Mouse (Mus musculus) liver, embryonic 15.5 days (tissue): Measurements from ENCODE around the gene Islr. TPM values are rescaled to one million over a fixed set of nuclear protein-coding genes. Genes with fewer than 3 reads are reported as not detected.
A peak's percentile ranks its signal among the peaks of the same experiment; 100 is the strongest.

ENCODE experiments used
- ATAC-seq: fragments of 200-750 bp; cut with Nextera tagmentation; 2 replicates; pipeline ENCODE4 v1.8.0; 2017; ENCODE audit warnings: moderate number of reproducible peaks, mild to moderate bottlenecking, moderate library complexity; ENCODE audit not compliant: insufficient read depth
- H3K27ac ChIP-seq: fragments of 300-500 bp; sonication (generic); replicated peaks from 2 replicates; pipeline ENCODE4 v1.5.1; 2015; ENCODE audit warnings: mild to moderate bottlenecking, inconsistent platforms
- H3K27me3 ChIP-seq: fragments of 300-500 bp; sonication (generic); 2 replicates; pipeline ENCODE4 v1.6.1; 2015; ENCODE audit warnings: mild to moderate bottlenecking, inconsistent platforms
- H3K36me3 ChIP-seq: fragments of 300-500 bp; sonication (generic); replicated peaks from 2 replicates; pipeline ENCODE4 v1.6.1; 2015; ENCODE audit warnings: moderate library complexity, mild to moderate bottlenecking, inconsistent platforms
- H3K4me1 ChIP-seq: fragments of 300-500 bp; sonication (generic); replicated peaks from 2 replicates; pipeline ENCODE4 v1.6.1; 2015; ENCODE audit warnings: inconsistent platforms
- H3K4me2 ChIP-seq: fragments of 300-500 bp; sonication (generic); 2 replicates; pipeline ENCODE4 v1.6.1; 2015; ENCODE audit warnings: moderate library complexity, mild to moderate bottlenecking, inconsistent platforms
- H3K4me3 ChIP-seq: fragments of 300-500 bp; sonication (generic); replicated peaks from 2 replicates; pipeline ENCODE4 v1.5.1; 2015; ENCODE audit warnings: mild to moderate bottlenecking, inconsistent platforms
- H3K9ac ChIP-seq: fragments of 300-500 bp; sonication (generic); 2 replicates; pipeline ENCODE4 v1.6.1; 2015; ENCODE audit warnings: moderate library complexity, mild to moderate bottlenecking, inconsistent platforms
- H3K9me3 ChIP-seq: fragments of 300-500 bp; sonication (generic); replicated peaks from 2 replicates; pipeline ENCODE4 v1.6.1; 2016; ENCODE audit warnings: inconsistent platforms
- WGBS: fragments of 180-500 bp; shearing (Covaris S2); methylation state at CpG from one replicate; pipeline ENCODE4 v1.1.7; 2015; ENCODE audit warnings: mixed read lengths; ENCODE audit not compliant: insufficient replicate concordance; 5-methylcytosine and 5-hydroxymethylcytosine counted together
- polyA plus RNA-seq: library from polyadenylated mRNA; unstranded; fragments of >200 nt; fragmentation: Nextera tagmentation; extraction: Ambion mirVana; gene quantifications from 2 replicates; pipeline ENCODE4 v1.2.1, GENCODE M21; 2015

Gene Islr
- polyA plus RNA-seq, 1 experiment from 2014 or later: 4.5 TPM

DNA sequence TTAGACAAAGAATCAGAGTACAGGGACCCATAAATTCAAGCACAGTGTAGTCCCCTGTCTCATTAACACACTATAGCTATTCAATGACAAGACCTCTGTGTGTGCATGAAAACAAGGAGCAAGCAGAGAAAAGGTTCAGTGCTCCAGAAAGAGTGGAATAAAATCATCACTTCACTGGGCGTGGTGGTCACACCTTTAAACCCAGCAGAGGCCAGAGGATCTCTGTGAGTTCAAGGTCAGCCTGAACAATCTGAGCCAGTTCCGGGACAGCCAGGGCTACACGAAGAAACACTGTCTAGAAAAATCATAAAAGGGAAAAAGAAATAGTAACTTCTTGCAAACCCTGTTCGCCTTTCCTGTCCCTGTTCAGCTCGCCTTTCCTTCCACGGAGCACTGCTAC is 39.6 kb upstream of the Islr start:
- peaks cover 68% of the 10 kb centered on the region for H3K4me1 ChIP-seq
- 77% methylated on average over 6 of the region's 6 CpGs for WGBS
- H3K27ac ChIP-seq: 0 out of 2 replicates have a peak overlapping the region, but pooled peaks have one; percentile 35
- no peak overlapping the region for H3K9ac ChIP-seq
- H3K4me3 ChIP-seq: no peak overlapping the region
- no peaks in the 10 kb centered on the region for H3K9me3 ChIP-seq
- H3K4me2 ChIP-seq: peak overlapping the region; percentile 68; the same call in 1 of the 2 replicates
- no peak for ATAC-seq
- no peaks in the 10 kb centered on the region for H3K27me3 ChIP-seq
- H3K36me3 ChIP-seq: peaks cover 66% of the 10 kb centered on the region

GRCm38 (mm10) chr9:58242696-58243095 is 38.6 kb upstream of the Islr start:
- Histone ChIP-seq H3K4me1 (peaks cover 61% of the 10 kb centered on the region), H3K9me3 (no peaks in the 10 kb centered on the region), H3K9ac (no peak overlapping the region), H3K27ac (no peak overlapping the region; the same call in 1 of the 2 replicates), H3K36me3 (peaks cover 66% of the 10 kb centered on the region), H3K4me2 (peak overlapping the region; percentile 68; the same call in 1 of the 2 replicates), H3K4me3 (no peak overlapping the region), H3K27me3 (no peaks in the 10 kb centered on the region)
- 63% methylated on average over 5 of the region's 5 CpGs for WGBS
- ATAC-seq: no peak

GRCm38 (mm10) chr9:58241780-58242485 is 37.8 kb upstream of the Islr start:
- H3K36me3 ChIP-seq: peaks cover 73% of the 10 kb centered on the region
- WGBS: 59% methylated on average over 9 of the region's 9 CpGs
- no peaks in the 10 kb centered on the region for H3K9me3 ChIP-seq
- no peak overlapping the region for H3K4me3 ChIP-seq
- H3K27ac ChIP-seq: peak overlapping the region; percentile 14
- peaks cover 55% of the 10 kb centered on the region for H3K4me1 ChIP-seq
- 0 out of 2 replicates have a peak overlapping the region, but pooled peaks have one; percentile 4 for H3K4me2 ChIP-seq
- H3K27me3 ChIP-seq: no peaks in the 10 kb centered on the region
- no peak for ATAC-seq
- H3K9ac ChIP-seq: no peak overlapping the region

DNA sequence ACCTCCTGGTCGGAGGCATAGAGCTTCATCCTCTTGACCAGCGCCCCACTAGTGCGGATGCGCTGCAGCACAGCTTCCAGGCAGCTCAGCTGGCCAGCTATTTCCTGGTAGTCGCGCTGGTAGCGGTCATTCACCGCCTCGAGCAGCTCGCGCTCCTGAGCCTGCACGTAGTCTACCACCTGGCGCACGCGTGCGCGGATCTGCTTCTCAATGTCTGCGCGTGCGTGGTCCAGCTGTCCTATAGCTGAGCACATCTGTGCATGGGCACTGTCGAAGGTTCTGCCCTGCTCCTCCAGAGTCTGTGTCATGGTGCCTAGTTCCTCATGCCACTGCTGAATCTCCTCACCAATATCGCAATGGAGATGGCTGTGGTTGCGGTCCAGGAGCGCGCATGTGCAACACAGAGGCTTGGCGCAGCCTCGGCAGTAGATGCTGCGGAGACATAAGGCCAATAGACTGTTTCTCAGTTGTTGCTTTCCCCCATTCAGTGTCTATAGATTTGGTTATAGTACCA is 30.5 kb upstream of the Islr start:
- no peak for ATAC-seq
- H3K36me3 ChIP-seq: peaks cover 79% of the 10 kb centered on the region

DNA sequence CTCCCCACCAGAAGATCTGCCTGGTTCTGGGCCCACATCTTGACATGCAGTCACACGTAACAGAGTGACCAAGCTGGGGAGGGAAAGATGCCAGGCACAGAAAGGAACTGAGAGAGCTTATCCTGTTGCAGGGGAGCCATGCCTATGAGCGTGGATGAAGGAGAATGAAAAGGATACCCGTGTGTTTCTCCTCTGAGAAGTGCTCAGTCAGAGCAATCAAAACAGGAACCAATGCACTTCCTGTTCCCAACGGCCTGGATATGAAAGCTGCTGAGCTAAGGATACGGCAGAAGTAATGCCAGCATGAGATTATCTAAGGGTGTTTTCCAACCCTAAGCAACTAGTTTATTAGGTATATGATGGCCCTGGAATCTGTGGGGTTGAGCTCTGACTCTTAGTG is 28.3 kb upstream of the Islr start:
- H3K9ac ChIP-seq: no peak overlapping the region
- H3K4me2 ChIP-seq: no peak overlapping the region
- peak; percentile 39; the same call in 1 of the 2 replicates for ATAC-seq
- H3K9me3 ChIP-seq: no peaks in the 10 kb centered on the region
- no peak overlapping the region for H3K4me3 ChIP-seq
- peaks cover 94% of the 10 kb centered on the region for H3K36me3 ChIP-seq
- H3K27me3 ChIP-seq: no peaks in the 10 kb centered on the region
- peak overlapping the region; percentile 71 for H3K27ac ChIP-seq
- H3K4me1 ChIP-seq: peaks cover 12% of the 10 kb centered on the region
- 42% methylated on average over 5 of the region's 5 CpGs for WGBS

More for the DNA sequence above, 30.5 kb upstream of the Islr start:
- H3K27me3 ChIP-seq: no peaks in the 10 kb centered on the region
- H3K4me1 ChIP-seq: peaks cover 12% of the 10 kb centered on the region
- H3K9me3 ChIP-seq: no peaks in the 10 kb centered on the region
- no peak overlapping the region for H3K27ac ChIP-seq
- no peak overlapping the region for H3K4me2 ChIP-seq
- no peak overlapping the region for H3K4me3 ChIP-seq
- no peak overlapping the region for H3K9ac ChIP-seq
- 93% methylated on average over 28 of the region's 28 CpGs for WGBS

DNA sequence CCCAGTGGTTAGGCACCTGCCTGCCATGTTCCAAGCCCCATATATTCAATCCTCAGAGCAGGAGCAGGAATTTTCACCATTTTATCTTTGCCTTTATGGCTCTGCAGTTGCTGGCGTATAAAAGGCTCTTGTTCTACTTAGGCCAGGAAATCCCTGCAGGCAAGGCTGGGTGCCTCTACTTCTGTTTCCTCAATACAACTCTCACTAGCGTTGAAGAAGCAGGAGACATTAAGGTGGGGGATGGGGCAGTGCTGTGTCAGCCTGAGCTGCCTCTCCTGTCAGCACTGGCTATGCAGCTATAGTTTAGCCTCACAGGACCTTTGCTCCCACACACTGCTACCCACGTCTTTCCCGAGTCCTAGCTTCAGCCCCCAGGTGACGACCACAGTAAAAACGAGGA is 27.6 kb upstream of the Islr start:
- Histone ChIP-seq H3K27ac (peak overlapping the region; percentile 71; the same call in 1 of the 2 replicates), H3K27me3 (no peaks in the 10 kb centered on the region), H3K9me3 (no peaks in the 10 kb centered on the region), H3K36me3 (peaks cover 95% of the 10 kb centered on the region), H3K4me1 (peaks cover 13% of the 10 kb centered on the region), H3K4me2 (no peak overlapping the region), H3K9ac (no peak overlapping the region), H3K4me3 (no peak overlapping the region)
- WGBS: 57% methylated on average over 6 of the region's 6 CpGs
- peak; percentile 38; the same call in 1 of the 2 replicates for ATAC-seq

DNA sequence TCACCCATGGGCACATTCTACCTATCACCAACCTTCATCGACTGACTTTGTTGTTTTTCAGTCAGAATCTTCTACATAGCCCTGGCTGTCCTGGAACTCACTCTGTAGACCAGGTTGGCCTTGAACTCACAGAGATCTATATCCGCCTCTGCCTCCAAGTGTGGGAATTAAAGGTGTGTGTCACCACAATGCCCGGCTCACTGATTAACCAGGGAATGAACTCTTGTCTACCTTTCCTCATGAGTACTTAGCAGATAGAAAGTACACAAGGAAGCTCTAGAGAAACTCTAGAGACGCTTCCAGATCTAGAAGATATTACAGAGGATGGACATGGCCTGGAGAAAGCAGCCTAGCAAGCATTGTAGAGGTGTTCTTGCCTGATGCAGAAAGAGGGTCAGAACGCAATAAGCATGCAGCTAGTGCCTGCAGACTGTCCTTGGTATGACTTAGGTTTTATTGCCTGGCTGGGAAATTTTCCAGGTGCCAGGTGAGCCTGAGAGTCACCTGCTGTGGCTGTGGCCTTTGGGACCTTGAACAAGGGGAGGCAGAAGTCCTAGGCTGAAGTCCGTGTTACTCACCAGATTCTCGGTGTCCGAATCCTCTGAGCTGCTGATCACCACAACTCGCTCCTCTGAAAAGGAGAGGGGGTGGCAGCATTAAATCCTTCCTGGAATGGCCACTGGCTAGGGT is 24.8 kb upstream of the Islr start:
- Histone ChIP-seq H3K36me3 (peaks cover 100% of the 10 kb centered on the region), H3K4me2 (no peak overlapping the region), H3K27ac (no peak overlapping the region), H3K9me3 (no peaks in the 10 kb centered on the region), H3K4me1 (peaks cover 28% of the 10 kb centered on the region), H3K9ac (no peak overlapping the region), H3K27me3 (no peaks in the 10 kb centered on the region), H3K4me3 (no peak overlapping the region)
- no peak for ATAC-seq
- WGBS: 89% methylated on average over 9 of the region's 9 CpGs

GRCm38 (mm10) chr9:58225915-58226913 is 22.1 kb upstream of the Islr start:
- peaks cover 100% of the 10 kb centered on the region for H3K36me3 ChIP-seq
- H3K4me2 ChIP-seq: no peak overlapping the region
- H3K27ac ChIP-seq: no peak overlapping the region
- peaks cover 16% of the 10 kb centered on the region for H3K4me1 ChIP-seq
- no peaks in the 10 kb centered on the region for H3K27me3 ChIP-seq
- H3K4me3 ChIP-seq: no peak overlapping the region
- ATAC-seq: no peak
- H3K9ac ChIP-seq: no peak overlapping the region
- no peaks in the 10 kb centered on the region for H3K9me3 ChIP-seq
- WGBS: 40% methylated on average over 9 of the region's 9 CpGs

- no peak for ATAC-seq
- peaks cover 100% of the 10 kb centered on the region for H3K36me3 ChIP-seq
- no peaks in the 10 kb centered on the region for H3K27me3 ChIP-seq
- 78% methylated on average over 2 of the region's 2 CpGs for WGBS
- H3K4me2 ChIP-seq: no peak overlapping the region
- no peak overlapping the region for H3K9ac ChIP-seq
- no peak overlapping the region for H3K27ac ChIP-seq
- no peaks in the 10 kb centered on the region for H3K9me3 ChIP-seq
- peaks cover 16% of the 10 kb centered on the region for H3K4me1 ChIP-seq
- no peak overlapping the region for H3K4me3 ChIP-seq
Measured at GRCm38 (mm10) chr9:58224356-58224755, 20.2 kb upstream of the Islr start.

GRCm38 (mm10) chr9:58220218-58220903 is 16.3 kb upstream of the Islr start:
- no peaks in the 10 kb centered on the region for H3K9me3 ChIP-seq
- H3K4me1 ChIP-seq: peaks cover 12% of the 10 kb centered on the region
- no peak overlapping the region for H3K27ac ChIP-seq
- H3K9ac ChIP-seq: no peak overlapping the region
- H3K4me3 ChIP-seq: no peak overlapping the region
- no peak for ATAC-seq
- H3K36me3 ChIP-seq: peaks cover 69% of the 10 kb centered on the region
- no peaks in the 10 kb centered on the region for H3K27me3 ChIP-seq
- H3K4me2 ChIP-seq: no peak overlapping the region
- 71% methylated on average over 24 of the region's 24 CpGs for WGBS
